Mouse (Mus musculus) CH12.LX (cell line): ENCODE results near the gene Tspo2. TPM values are rescaled to one million over a fixed set of nuclear protein-coding genes. Genes with fewer than 3 reads are reported as not detected.

Experiments used
- DNase-seq: peaks from one replicate; pipeline ENCODE4 v3.0.0-alpha.2; 2013; ENCODE audit errors: extremely low read depth
- H3K27ac ChIP-seq: 2 replicates; pipeline ENCODE4 v1.5.1; 2012; ENCODE audit warnings: low read depth, mild to moderate bottlenecking, control low read depth, moderate library complexity; ENCODE audit not compliant: insufficient read depth
- H3K27me3 ChIP-seq: replicated peaks from 2 replicates; pipeline ENCODE3; 2012; ENCODE audit warnings: inconsistent platforms
- H3K36me3 ChIP-seq, 2 experiments: replicated peaks in 1 of 2; 2 replicates each; pipeline versions ENCODE3 to v1.6.1; 2012; ENCODE audit warnings: inconsistent platforms in 1 of 2, low read length in 1 of 2, mild to moderate bottlenecking in 1 of 2, mixed read lengths in 1 of 2, moderate library complexity in 1 of 2; ENCODE audit not compliant: control insufficient read depth in 1 of 2, insufficient read depth in 1 of 2
- H3K4me1 ChIP-seq, 2 experiments: 2 replicates each; pipeline ENCODE4 v1.6.1; 2012; ENCODE audit warnings: inconsistent platforms in 1 of 2, moderate library complexity in 1 of 2; ENCODE audit not compliant: insufficient read depth in 2 of 2, control insufficient read depth in 1 of 2
- H3K4me2 ChIP-seq: 2 replicates; pipeline ENCODE4 v1.6.1; 2012; ENCODE audit warnings: low read depth, mild to moderate bottlenecking, control low read depth; ENCODE audit not compliant: poor library complexity, insufficient read depth, severe bottlenecking
- H3K4me3 ChIP-seq, 3 experiments: fragments of 150-350 bp in 1 of 3; sonication (generic) in 1 of 3; replicated peaks in 1 of 3; 2 replicates each; pipeline versions ENCODE3 to v1.5.1; 2011 to 2012; ENCODE audit warnings: low read depth in 2 of 3, low read length in 2 of 3, mild to moderate bottlenecking in 2 of 3, moderate library complexity in 2 of 3, control low read depth in 1 of 3, improper control_type of control experiment in 1 of 3, inconsistent platforms in 1 of 3, mixed read lengths in 1 of 3; ENCODE audit not compliant: poor library complexity in 1 of 3
- H3K79me2 ChIP-seq: replicated peaks from 2 replicates; pipeline ENCODE4 v1.6.1; 2012; ENCODE audit warnings: mild to moderate bottlenecking, moderate library complexity; ENCODE audit not compliant: control insufficient read depth, poor library complexity, insufficient read depth, severe bottlenecking; ENCODE audit errors: extremely low read depth
- H3K9ac ChIP-seq: 2 replicates; pipeline ENCODE4 v1.6.1; 2012; ENCODE audit warnings: low read depth, mild to moderate bottlenecking, control low read depth, moderate library complexity; ENCODE audit not compliant: insufficient read depth
- H3K9me3 ChIP-seq: replicated peaks from 2 replicates; pipeline ENCODE3; 2012; ENCODE audit warnings: low read length, inconsistent platforms, mixed read lengths
- CTCF ChIP-seq, 2 experiments: IDR thresholded peaks in 1 of 2; conservative IDR thresholded peaks in 1 of 2; 2 replicates each; pipeline ENCODE4 v1.5.1; 2011 to 2012; ENCODE audit warnings: low read depth in 2 of 2, low read length in 2 of 2, improper control_type of control experiment in 1 of 2, inconsistent platforms in 1 of 2, mild to moderate bottlenecking in 1 of 2, moderate library complexity in 1 of 2
- E2F4 ChIP-seq: IDR thresholded peaks from 2 replicates; pipeline ENCODE4 v1.6.1; 2011; ENCODE audit warnings: low read depth, low read length, improper control_type of control experiment; ENCODE audit not compliant: insufficient replicate concordance
- ELF1 ChIP-seq: IDR thresholded peaks from 2 replicates; pipeline ENCODE4 v1.6.1; 2014; ENCODE audit warnings: low read depth, mild to moderate bottlenecking, inconsistent platforms, low read length, improper control_type of control experiment
- ETS1 ChIP-seq: conservative IDR thresholded peaks from 2 replicates; pipeline ENCODE4 v1.6.1; 2012; ENCODE audit warnings: low read depth, mild to moderate bottlenecking, inconsistent platforms, low read length, improper control_type of control experiment, moderate library complexity
- GABPA ChIP-seq: IDR thresholded peaks from 2 replicates; pipeline ENCODE4 v1.6.1; 2012; ENCODE audit warnings: low read depth, low read length, improper control_type of control experiment, inconsistent platforms; ENCODE audit not compliant: insufficient replicate concordance
- HCFC1 ChIP-seq: IDR thresholded peaks from 2 replicates; pipeline ENCODE4 v1.6.1; 2012; ENCODE audit warnings: low read depth, mild to moderate bottlenecking, inconsistent platforms, low read length, improper control_type of control experiment
- IRF4 ChIP-seq: IDR thresholded peaks from 2 replicates; pipeline ENCODE4 v1.6.1; 2014; ENCODE audit warnings: low read depth, mild to moderate bottlenecking, inconsistent platforms, low read length, improper control_type of control experiment
- JUN ChIP-seq: IDR thresholded peaks from 2 replicates; pipeline ENCODE4 v1.6.1; 2011; ENCODE audit warnings: low read depth, mild to moderate bottlenecking, low read length, improper control_type of control experiment, moderate library complexity; ENCODE audit not compliant: insufficient read depth
- JUND ChIP-seq: conservative IDR thresholded peaks from 2 replicates; pipeline ENCODE4 v1.6.1; 2011; ENCODE audit warnings: low read depth, low read length, improper control_type of control experiment
- KAT2A ChIP-seq: IDR thresholded peaks from 2 replicates; pipeline ENCODE4 v1.6.1; 2012; ENCODE audit warnings: low read length, improper control_type of control experiment, inconsistent platforms; ENCODE audit not compliant: insufficient replicate concordance
- MAFK ChIP-seq: IDR thresholded peaks from 2 replicates; pipeline ENCODE4 v1.6.1; 2011; ENCODE audit warnings: low read length, improper control_type of control experiment; ENCODE audit not compliant: insufficient replicate concordance
- MAZ ChIP-seq: IDR thresholded peaks from 2 replicates; pipeline ENCODE4 v1.6.1; 2012; ENCODE audit warnings: low read depth, mild to moderate bottlenecking, inconsistent platforms, low read length, improper control_type of control experiment, moderate library complexity
- NELFE ChIP-seq: IDR thresholded peaks from 2 replicates; pipeline ENCODE4 v1.6.1; 2011; ENCODE audit warnings: low read depth, low read length, improper control_type of control experiment
- RAD21 ChIP-seq: IDR thresholded peaks from 2 replicates; pipeline ENCODE4 v1.6.1; 2011; ENCODE audit warnings: low read depth, mild to moderate bottlenecking, low read length, improper control_type of control experiment, moderate library complexity
- UBTF ChIP-seq: IDR thresholded peaks from 2 replicates; pipeline ENCODE4 v1.6.1; 2012; ENCODE audit warnings: low read depth, mild to moderate bottlenecking, inconsistent platforms, low read length, improper control_type of control experiment, moderate library complexity
- USF1 ChIP-seq: IDR thresholded peaks from 2 replicates; pipeline ENCODE4 v1.6.1; 2014; ENCODE audit warnings: low read depth, mild to moderate bottlenecking, inconsistent platforms, low read length, improper control_type of control experiment
- ZC3H11A ChIP-seq: IDR thresholded peaks from 2 replicates; pipeline ENCODE4 v1.6.1; 2012; ENCODE audit warnings: low read depth, mild to moderate bottlenecking, inconsistent platforms, low read length, improper control_type of control experiment
- ZKSCAN1 ChIP-seq: IDR thresholded peaks from 2 replicates; pipeline ENCODE4 v1.6.1; 2012; ENCODE audit warnings: low read depth, inconsistent platforms, low read length, improper control_type of control experiment, borderline replicate concordance
- ZMIZ1 ChIP-seq: IDR thresholded peaks from 2 replicates; pipeline ENCODE4 v1.6.1; 2012; ENCODE audit warnings: low read depth, mild to moderate bottlenecking, inconsistent platforms, low read length, improper control_type of control experiment
- ZNF384 ChIP-seq: IDR thresholded peaks from 2 replicates; pipeline ENCODE4 v1.6.1; 2012; ENCODE audit warnings: low read depth, low read length, improper control_type of control experiment, inconsistent platforms
- dilution Hi-C: fragments of 300-500 bp; cut with MboI; formaldehyde crosslinking; loops from 2 replicates; pipeline ENCODE4 v1.14.3; 2020; ENCODE audit warnings: low sequenced_read_pairs; ENCODE audit not compliant: extremely low pct_unique_long_range_greater_than_20kb, extremely low pct_ligation_motif_present
- in situ Hi-C: fragments of 300-500 bp; cut with MboI; formaldehyde crosslinking; loops from 3 replicates; pipeline ENCODE4 v1.14.3; 2019; ENCODE audit warnings: low sequenced_read_pairs, low pct_ligation_motif_present, low pct_unique_long_range_greater_than_20kb, mixed read lengths
- polyA plus RNA-seq: library from polyadenylated mRNA; unstranded; fragments of >175 nt; gene quantifications from 2 replicates; pipeline ENCODE4 v1.2.1, GENCODE M21; 2012; ENCODE audit warnings: low read depth; ENCODE audit not compliant: insufficient read length
- total RNA-seq, 2 experiments: library from RNA; depleted of rRNA; stranded (reverse); fragments of 300-350 nt in 1 of 2; fragments of >200 nt in 1 of 2; gene quantifications; 2 replicates each; pipeline ENCODE4 v1.2.3; 2012 to 2014

The Tspo2 gene
- total and polyA plus RNA-seq, 3 experiments: not detected

GRCm38 (mm10) chr17:48424237-48424636 is 27.1 kb downstream of the Tspo2 start:
- dilution Hi-C loops: no loop called here
- DNase-seq: no peak
- TF ChIP-seq USF1 (peak; percentile 45), CTCF (conservative IDR thresholded peaks at IDR 0.05 in 1 of 2, IDR thresholded peaks at IDR 0.05 in 1 of 2; ENCODE audit: low read depth in 2 of 2, low read length in 2 of 2) (0 out of 4 replicates have a peak, but pooled peaks of 1 of the 2 experiments have one; percentile 3), IRF4 (peak; percentile 47; the same call in 1 of the 2 replicates), GABPA (no peak)
- no peaks in the 10 kb centered on the region for H3K9me3 ChIP-seq
- no peak overlapping the region for H3K27ac ChIP-seq
- no peak overlapping the region for H3K4me2 ChIP-seq
- peaks cover 0 to 32% of the 10 kb centered on the region in 2 experiments; a peak in 3 of 4 replicates for H3K4me1 ChIP-seq
- H3K9ac ChIP-seq: no peak overlapping the region
- in situ Hi-C loops: no loop called here
- H3K79me2 ChIP-seq: no peaks in the 10 kb centered on the region
- no peak overlapping the region for H3K4me3 ChIP-seq
- H3K36me3 ChIP-seq: peaks cover 0 to 17% of the 10 kb centered on the region in 2 experiments
- H3K27me3 ChIP-seq: no peaks in the 10 kb centered on the region

- no peak for TF ChIP-seq ZNF384
- TF ChIP-seq JUND: no peak
- no peak for TF ChIP-seq NELFE
- no peak for TF ChIP-seq ZKSCAN1
- dilution Hi-C loops: no loop called here
Measured at GRCm38 (mm10) chr17:48419571-48419970, 31.8 kb downstream of the Tspo2 start.

GRCm38 (mm10) chr17:48418781-48419180 is 32.5 kb downstream of the Tspo2 start:
- dilution Hi-C loops (no loop called here), in situ Hi-C loops (no loop called here)
- no peak for DNase-seq
- no peak overlapping the region for H3K4me3 ChIP-seq
- no peak overlapping the region for H3K4me2 ChIP-seq
- no peaks in the 10 kb centered on the region for H3K79me2 ChIP-seq
- H3K9me3 ChIP-seq: no peaks in the 10 kb centered on the region
- H3K27ac ChIP-seq: no peak overlapping the region
- no peak for TF ChIP-seq ZC3H11A
- TF ChIP-seq ZKSCAN1: no peak
- no peak for TF ChIP-seq KAT2A
- no peak for TF ChIP-seq MAZ
- no peak for TF ChIP-seq MAFK
- no peak for TF ChIP-seq ZMIZ1
- no peak for TF ChIP-seq ELF1
- TF ChIP-seq UBTF: no peak
- TF ChIP-seq RAD21: no peak
- no peak for TF ChIP-seq E2F4
- no peak for TF ChIP-seq HCFC1
- no peak for TF ChIP-seq ETS1
- TF ChIP-seq JUN: no peak
- no peak for TF ChIP-seq JUND
- H3K9ac ChIP-seq: no peak overlapping the region
- peaks cover 0 to 10% of the 10 kb centered on the region in 2 experiments; a peak in 1 of 4 replicates for H3K4me1 ChIP-seq
- H3K36me3 ChIP-seq: peaks cover 32 to 71% of the 10 kb centered on the region in 2 experiments
- no peaks in the 10 kb centered on the region for H3K27me3 ChIP-seq

More at GRCm38 (mm10) chr17:48419571-48419970, 31.8 kb downstream of the Tspo2 start:
- H3K9ac ChIP-seq: no peak overlapping the region
- H3K36me3 ChIP-seq: peaks cover 28 to 63% of the 10 kb centered on the region in 2 experiments
- H3K27ac ChIP-seq: no peak overlapping the region
- H3K79me2 ChIP-seq: no peaks in the 10 kb centered on the region
- in situ Hi-C loops: no loop called here
- no peak overlapping the region for H3K4me2 ChIP-seq
- H3K4me3 ChIP-seq: no peak overlapping the region
- H3K9me3 ChIP-seq: no peaks in the 10 kb centered on the region
- peaks cover 0 to 13% of the 10 kb centered on the region in 2 experiments; a peak in 2 of 4 replicates for H3K4me1 ChIP-seq
- H3K27me3 ChIP-seq: no peaks in the 10 kb centered on the region
- no peak for DNase-seq
